Mouse (Mus musculus): ENCODE results near the gene Pip5k1c. TPM values are rescaled to one million over a fixed set of nuclear protein-coding genes. Genes with fewer than 3 reads are reported as not detected.

The Pip5k1c gene
- polyA plus RNA-seq, 1 experiment from 2014 or later = 147 TPM

GRCm38 (mm10) chr10:81316338-81317060, 23.7 kb downstream of the Pip5k1c start:
- Histone ChIP-seq H3K9me3 (replicated peaks; ENCODE audit: control insufficient read depth, low read length, poor library complexity, severe bottlenecking) (no peaks in the 10 kb centered on the region), H3K4me2 (ENCODE audit: low read length) (no peak overlapping the region), H3K27me3 (ENCODE audit: control insufficient read depth, insufficient read depth, low read depth, low read length) (no peaks in the 10 kb centered on the region), H3K4me3 (ENCODE audit: low read depth, low read length) (no peak overlapping the region), H3K9ac (ENCODE audit: low read depth, low read length) (no peak overlapping the region), H3K36me3 (ENCODE audit: control insufficient read depth, insufficient read depth, low read length) (peaks cover 42% of the 10 kb centered on the region), H3K4me1 (ENCODE audit: control insufficient read depth, insufficient read depth, low read length) (peaks cover 12% of the 10 kb centered on the region), H3K27ac (ENCODE audit: low read length) (no peak overlapping the region)
- WGBS = 41% methylated on average over 16 of the region's 16 CpGs
- no peak for ATAC-seq

GRCm38 (mm10) chr10:81317273-81317672, 24.5 kb downstream of the Pip5k1c start:
- Histone ChIP-seq H3K4me3 (ENCODE audit: low read depth, low read length) (no peak overlapping the region), H3K36me3 (ENCODE audit: control insufficient read depth, insufficient read depth, low read length) (peaks cover 36% of the 10 kb centered on the region), H3K27ac (ENCODE audit: low read length) (no peak overlapping the region), H3K4me1 (ENCODE audit: control insufficient read depth, insufficient read depth, low read length) (peaks cover 20% of the 10 kb centered on the region), H3K9me3 (replicated peaks; ENCODE audit: control insufficient read depth, low read length, poor library complexity, severe bottlenecking) (no peaks in the 10 kb centered on the region), H3K4me2 (ENCODE audit: low read length) (no peak overlapping the region), H3K27me3 (ENCODE audit: control insufficient read depth, insufficient read depth, low read depth, low read length) (no peaks in the 10 kb centered on the region), H3K9ac (ENCODE audit: low read depth, low read length) (no peak overlapping the region)
- ATAC-seq = no peak
- 20% methylated on average over 20 of the region's 20 CpGs for WGBS

- H3K9ac ChIP-seq (ENCODE audit: low read depth, low read length) = peak overlapping the region; percentile 59; the same call in 1 of the 2 replicates
- H3K4me1 ChIP-seq (ENCODE audit: control insufficient read depth, insufficient read depth, low read length) = peaks cover 21% of the 10 kb centered on the region
- peak overlapping the region; percentile 68; the same call in 1 of the 2 replicates for H3K4me2 ChIP-seq (ENCODE audit: low read length)
- no peak overlapping the region for H3K4me3 ChIP-seq (ENCODE audit: low read depth, low read length)
- H3K9me3 ChIP-seq (replicated peaks; ENCODE audit: control insufficient read depth, low read length, poor library complexity, severe bottlenecking) = no peaks in the 10 kb centered on the region
- peaks cover 35% of the 10 kb centered on the region for H3K36me3 ChIP-seq (ENCODE audit: control insufficient read depth, insufficient read depth, low read length)
- no peaks in the 10 kb centered on the region for H3K27me3 ChIP-seq (ENCODE audit: control insufficient read depth, insufficient read depth, low read depth, low read length)
- no peak overlapping the region for H3K27ac ChIP-seq (ENCODE audit: low read length)
- ATAC-seq = no peak
- WGBS = 92% methylated on average over 13 of the region's 13 CpGs
Observed at GRCm38 (mm10) chr10:81318589-81319329, 26.0 kb downstream of the Pip5k1c start.

- WGBS = 46% methylated on average over 8 of the region's 8 CpGs
- H3K27ac ChIP-seq (ENCODE audit: low read length) = peak overlapping the region; percentile 88
- H3K9ac ChIP-seq (ENCODE audit: low read depth, low read length) = peak overlapping the region; percentile 59
- ATAC-seq = no peak
- H3K36me3 ChIP-seq (ENCODE audit: control insufficient read depth, insufficient read depth, low read length) = peaks cover 38% of the 10 kb centered on the region
- peak overlapping the region; percentile 78; the same call in 1 of the 2 replicates for H3K4me3 ChIP-seq (ENCODE audit: low read depth, low read length)
- H3K9me3 ChIP-seq (replicated peaks; ENCODE audit: control insufficient read depth, low read length, poor library complexity, severe bottlenecking) = no peaks in the 10 kb centered on the region
- H3K4me2 ChIP-seq (ENCODE audit: low read length) = peak overlapping the region; percentile 68
- H3K4me1 ChIP-seq (ENCODE audit: control insufficient read depth, insufficient read depth, low read length) = peaks cover 21% of the 10 kb centered on the region
- no peaks in the 10 kb centered on the region for H3K27me3 ChIP-seq (ENCODE audit: control insufficient read depth, insufficient read depth, low read depth, low read length)
Observed at GRCm38 (mm10) chr10:81319330-81319699, 26.6 kb downstream of the Pip5k1c start.

- Histone ChIP-seq H3K4me1 (ENCODE audit: control insufficient read depth, insufficient read depth, low read length) (peaks cover 21% of the 10 kb centered on the region), H3K4me3 (ENCODE audit: low read depth, low read length) (peak overlapping the region; percentile 78), H3K9me3 (replicated peaks; ENCODE audit: control insufficient read depth, low read length, poor library complexity, severe bottlenecking) (no peaks in the 10 kb centered on the region), H3K36me3 (ENCODE audit: control insufficient read depth, insufficient read depth, low read length) (peaks cover 42% of the 10 kb centered on the region), H3K9ac (ENCODE audit: low read depth, low read length) (peak overlapping the region; percentile 59), H3K27ac (ENCODE audit: low read length) (peak overlapping the region; percentile 88), H3K4me2 (ENCODE audit: low read length) (peak overlapping the region; percentile 68), H3K27me3 (ENCODE audit: control insufficient read depth, insufficient read depth, low read depth, low read length) (no peaks in the 10 kb centered on the region)
- ATAC-seq = peak; percentile 47
- WGBS = under 1% methylated on average over 38 of the region's 38 CpGs
Observed at GRCm38 (mm10) chr10:81319741-81320549, 27.2 kb downstream of the Pip5k1c start.

GRCm38 (mm10) chr10:81320550-81321347, 28.0 kb downstream of the Pip5k1c start, which contains the start of gene Cactin:
Gene Cactin, plus strand, starts transcription at chr10:81321103.
- H3K9me3 ChIP-seq (replicated peaks; ENCODE audit: control insufficient read depth, low read length, poor library complexity, severe bottlenecking) = no peaks in the 10 kb centered on the region
- H3K27me3 ChIP-seq (ENCODE audit: control insufficient read depth, insufficient read depth, low read depth, low read length) = no peaks in the 10 kb centered on the region
- WGBS = under 1% methylated on average over 68 of the region's 68 CpGs
- peak within 1 kb of the TSS; percentile 68 for H3K4me2 ChIP-seq (ENCODE audit: low read length)
- H3K9ac ChIP-seq (ENCODE audit: low read depth, low read length) = peak within 1 kb of the TSS; percentile 77
- H3K36me3 ChIP-seq (ENCODE audit: control insufficient read depth, insufficient read depth, low read length) = peaks cover 41% of the 10 kb centered on the region
- peak within 1 kb of the TSS; percentile 78 for H3K4me3 ChIP-seq (ENCODE audit: low read depth, low read length)
- peak within 1 kb of the TSS; percentile 88 for H3K27ac ChIP-seq (ENCODE audit: low read length)
- H3K4me1 ChIP-seq (ENCODE audit: control insufficient read depth, insufficient read depth, low read length) = peaks cover 21% of the 10 kb centered on the region
- peak; percentile 92 for ATAC-seq

GRCm38 (mm10) chr10:81321436-81321835, 28.7 kb downstream of the Pip5k1c start:
- WGBS = 3% methylated on average over 19 of the region's 20 CpGs
- Histone ChIP-seq H3K4me2 (ENCODE audit: low read length) (peak overlapping the region; percentile 68), H3K9ac (ENCODE audit: low read depth, low read length) (peak overlapping the region; percentile 77), H3K27ac (ENCODE audit: low read length) (peak overlapping the region; percentile 88), H3K27me3 (ENCODE audit: control insufficient read depth, insufficient read depth, low read depth, low read length) (no peaks in the 10 kb centered on the region), H3K36me3 (ENCODE audit: control insufficient read depth, insufficient read depth, low read length) (peaks cover 43% of the 10 kb centered on the region), H3K4me1 (ENCODE audit: control insufficient read depth, insufficient read depth, low read length) (peaks cover 21% of the 10 kb centered on the region), H3K9me3 (replicated peaks; ENCODE audit: control insufficient read depth, low read length, poor library complexity, severe bottlenecking) (no peaks in the 10 kb centered on the region), H3K4me3 (ENCODE audit: low read depth, low read length) (peak overlapping the region; percentile 78)
- peak; percentile 3 for ATAC-seq

GRCm38 (mm10) chr10:81322444-81322843, 29.7 kb downstream of the Pip5k1c start:
- ATAC-seq = no peak
- H3K9ac ChIP-seq (ENCODE audit: low read depth, low read length) = no peak overlapping the region
- H3K4me1 ChIP-seq (ENCODE audit: control insufficient read depth, insufficient read depth, low read length) = peaks cover 21% of the 10 kb centered on the region
- H3K27me3 ChIP-seq (ENCODE audit: control insufficient read depth, insufficient read depth, low read depth, low read length) = no peaks in the 10 kb centered on the region
- WGBS = 95% methylated on average over 27 of the region's 27 CpGs
- H3K36me3 ChIP-seq (ENCODE audit: control insufficient read depth, insufficient read depth, low read length) = peaks cover 44% of the 10 kb centered on the region
- H3K4me3 ChIP-seq (ENCODE audit: low read depth, low read length) = no peak overlapping the region
- no peak overlapping the region; the same call in 1 of the 2 replicates for H3K4me2 ChIP-seq (ENCODE audit: low read length)
- no peak overlapping the region for H3K27ac ChIP-seq (ENCODE audit: low read length)
- no peaks in the 10 kb centered on the region for H3K9me3 ChIP-seq (replicated peaks; ENCODE audit: control insufficient read depth, low read length, poor library complexity, severe bottlenecking)
